Mouse (Mus musculus) C2C12 (cell line): ENCODE results near the gene Ascl1.

Source experiments
- CEBPB ChIP-seq: IDR thresholded peaks from one replicate; pipeline ENCODE4 v1.6.1; 2011; ENCODE audit warnings: low read depth, mild to moderate bottlenecking, control low read depth, moderate library complexity
- CTCF ChIP-seq: IDR thresholded peaks from one replicate; pipeline ENCODE4 v1.5.1; 2011; ENCODE audit not compliant: control insufficient read depth, insufficient read depth, insufficient read length
- FOSL1 ChIP-seq: IDR thresholded peaks from one replicate; pipeline ENCODE4 v1.8.0; 2011; ENCODE audit warnings: mild to moderate bottlenecking, low read length; ENCODE audit not compliant: poor library complexity, insufficient read depth, severe bottlenecking
- MAX ChIP-seq: IDR thresholded peaks from one replicate; pipeline ENCODE4 v1.6.1; 2011; ENCODE audit warnings: mild to moderate bottlenecking, control low read depth
- MYOD1 ChIP-seq: IDR thresholded peaks from one replicate; pipeline ENCODE4 v1.6.1; 2011; ENCODE audit warnings: low read depth; ENCODE audit not compliant: control insufficient read depth, insufficient read length
- MYOG ChIP-seq: IDR thresholded peaks from one replicate; pipeline ENCODE4 v1.6.1; 2011; ENCODE audit not compliant: control insufficient read depth, insufficient read length; ENCODE audit errors: extremely low read depth
- USF1 ChIP-seq: IDR thresholded peaks from one replicate; pipeline ENCODE4 v1.6.1; 2011; ENCODE audit warnings: low read depth, mild to moderate bottlenecking, control low read depth, moderate library complexity

- TF ChIP-seq MAX (no peak), CTCF (no peak), MYOG (no peak), USF1 (no peak), MYOD1 (no peak), CEBPB (no peak), FOSL1 (no peak)
Measured at GRCm38 (mm10) chr10:87447754-87448095, 45.7 kb downstream of the Ascl1 start.
